Mouse (Mus musculus) heart, embryonic 16.5 days (tissue): ENCODE data around the gene Hydin. TPM values are rescaled to one million over a fixed set of nuclear protein-coding genes. Genes with fewer than 3 reads are reported as not detected.

ENCODE experiments used
- ATAC-seq: fragments of 200-750 bp; cut with Nextera tagmentation; replicated peaks from 2 replicates; pipeline ENCODE4 v1.8.0; 2017; ENCODE audit warnings: moderate number of reproducible peaks; ENCODE audit not compliant: insufficient read depth, low FRiP score; ENCODE audit errors: extremely low read depth
- H3K27ac ChIP-seq: fragments of 300-500 bp; sonication (generic); 2 replicates; pipeline ENCODE4 v1.5.1; 2014; ENCODE audit warnings: mild to moderate bottlenecking, low read length, control low read depth, moderate library complexity
- H3K27me3 ChIP-seq: fragments of 300-500 bp; sonication (generic); 2 replicates; pipeline ENCODE4 v1.6.1; 2014; ENCODE audit warnings: low read length, mixed read lengths; ENCODE audit not compliant: control insufficient read depth, insufficient read depth
- H3K36me3 ChIP-seq: fragments of 300-500 bp; sonication (generic); 2 replicates; pipeline ENCODE4 v1.6.1; 2014; ENCODE audit not compliant: control insufficient read depth, insufficient read depth
- H3K4me1 ChIP-seq: fragments of 300-500 bp; sonication (generic); 2 replicates; pipeline ENCODE4 v1.6.1; 2014; ENCODE audit warnings: low read length, mixed read lengths; ENCODE audit not compliant: control insufficient read depth, insufficient read depth
- H3K4me2 ChIP-seq: fragments of 300-500 bp; sonication (generic); 2 replicates; pipeline ENCODE4 v1.6.1; 2014; ENCODE audit warnings: low read depth, mild to moderate bottlenecking, control low read depth, low read length
- H3K4me3 ChIP-seq: fragments of 300-500 bp; sonication (generic); 2 replicates; pipeline ENCODE4 v1.5.1; 2014; ENCODE audit warnings: mild to moderate bottlenecking, control low read depth, low read length
- H3K9ac ChIP-seq: fragments of 300-500 bp; sonication (generic); 2 replicates; pipeline ENCODE4 v1.6.1; 2014; ENCODE audit warnings: low read length, control low read depth
- H3K9me3 ChIP-seq: fragments of 300-500 bp; sonication (generic); replicated peaks from 2 replicates; pipeline ENCODE4 v1.6.1; 2016; ENCODE audit warnings: low read length; ENCODE audit not compliant: control insufficient read depth
- WGBS: fragments of 180-500 bp; shearing (Covaris S2); extraction: QIAGEN DNeasy Blood & Tissue Kit; methylation state at CpG from one replicate; pipeline ENCODE4 v1.1.7; 2014; 5-methylcytosine and 5-hydroxymethylcytosine counted together
- polyA plus RNA-seq: library from polyadenylated mRNA; unstranded; fragments of >200 nt; fragmentation: Nextera tagmentation; extraction: Ambion mirVana; gene quantifications from 2 replicates; pipeline ENCODE4 v1.2.1, GENCODE M21; 2015

The Hydin gene
- polyA plus RNA-seq, 1 experiment from 2014 or later = 0.11 TPM

DNA sequence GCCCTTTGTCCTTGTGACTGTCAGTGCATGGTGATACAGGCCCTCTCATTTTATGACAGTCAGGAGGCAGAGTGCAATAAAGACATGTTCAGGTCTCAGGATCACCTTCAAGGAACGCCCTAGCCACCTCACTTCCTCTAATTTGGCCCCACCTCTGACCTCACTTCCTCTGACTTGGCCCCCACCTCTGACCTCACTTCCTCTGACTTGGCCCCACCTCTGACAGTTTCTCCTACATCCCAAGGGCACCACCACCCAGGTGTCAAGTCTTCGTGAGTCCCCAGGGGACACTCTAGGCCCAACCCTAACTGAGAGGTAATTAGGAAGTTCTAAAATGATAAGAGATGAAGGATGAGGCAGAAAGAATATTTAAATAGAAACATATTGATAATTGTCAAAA is 177.5 kb downstream of the Hydin start:
- no peak overlapping the region for H3K9ac ChIP-seq
- H3K4me3 ChIP-seq = no peak overlapping the region
- no peak for ATAC-seq
- H3K27me3 ChIP-seq = no peaks in the 10 kb centered on the region
- H3K4me1 ChIP-seq = no peaks in the 10 kb centered on the region
- whole genome bisulfite sequencing = 79% methylated on average over 2 of the region's 2 CpGs
- peaks cover 3% of the 10 kb centered on the region; the same call in 1 of the 2 replicates for H3K9me3 ChIP-seq
- no peaks in the 10 kb centered on the region for H3K36me3 ChIP-seq
- H3K4me2 ChIP-seq = no peak overlapping the region
- no peak overlapping the region for H3K27ac ChIP-seq

DNA sequence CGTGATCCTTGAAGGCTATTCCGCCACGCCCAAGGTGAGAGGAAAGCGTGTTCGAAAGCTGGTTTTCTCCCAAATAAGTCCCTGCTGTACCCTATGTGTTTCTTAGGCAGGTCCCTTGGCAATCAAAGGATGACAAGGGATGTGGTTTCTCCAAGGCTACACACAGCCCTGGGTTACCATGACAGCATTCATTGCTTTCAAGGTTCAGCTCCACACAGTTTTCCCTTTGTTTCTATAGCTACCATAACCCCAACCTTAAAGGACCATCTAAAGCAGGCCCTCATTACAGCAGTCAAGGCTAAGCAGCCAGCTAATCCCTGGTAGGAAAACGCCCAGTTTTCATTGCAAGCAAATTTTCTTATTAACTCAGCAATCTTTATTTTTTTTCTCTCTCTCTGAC is 183.7 kb downstream of the Hydin start:
- 82% methylated on average over 6 of the region's 6 CpGs for WGBS
- H3K36me3 ChIP-seq = no peaks in the 10 kb centered on the region
- H3K27me3 ChIP-seq = no peaks in the 10 kb centered on the region
- no peak overlapping the region for H3K9ac ChIP-seq
- peaks cover 3% of the 10 kb centered on the region; the same call in 1 of the 2 replicates for H3K9me3 ChIP-seq
- H3K4me1 ChIP-seq = no peaks in the 10 kb centered on the region
- no peak overlapping the region for H3K27ac ChIP-seq
- ATAC-seq = no peak
- no peak overlapping the region for H3K4me3 ChIP-seq
- no peak overlapping the region for H3K4me2 ChIP-seq

DNA sequence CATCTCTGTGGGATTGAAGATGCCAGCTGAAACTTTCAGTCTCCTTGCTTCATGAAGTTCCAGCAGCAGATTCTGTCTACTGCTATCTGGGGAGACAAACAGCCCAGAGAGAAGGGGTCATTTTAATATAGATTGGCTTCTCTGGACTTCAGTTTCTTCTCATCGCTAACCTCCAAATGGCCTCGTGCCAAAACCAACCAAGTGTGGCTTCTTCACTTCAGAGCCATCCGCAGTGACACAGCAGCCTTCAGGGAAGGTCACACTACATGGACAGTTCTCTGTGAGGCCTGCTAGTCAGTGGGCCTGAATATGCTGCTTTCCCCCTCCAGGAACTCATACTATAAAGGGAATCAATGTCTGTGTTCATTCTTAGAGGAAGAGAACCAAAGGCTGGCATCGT is 187.7 kb downstream of the Hydin start:
- Histone ChIP-seq H3K27ac (no peak overlapping the region), H3K4me3 (no peak overlapping the region), H3K4me1 (no peaks in the 10 kb centered on the region), H3K27me3 (no peaks in the 10 kb centered on the region), H3K4me2 (no peak overlapping the region), H3K9ac (no peak overlapping the region), H3K36me3 (no peaks in the 10 kb centered on the region), H3K9me3 (no peaks in the 10 kb centered on the region)
- 75% methylated on average over 4 of the region's 4 CpGs for WGBS
- ATAC-seq = no peak

DNA sequence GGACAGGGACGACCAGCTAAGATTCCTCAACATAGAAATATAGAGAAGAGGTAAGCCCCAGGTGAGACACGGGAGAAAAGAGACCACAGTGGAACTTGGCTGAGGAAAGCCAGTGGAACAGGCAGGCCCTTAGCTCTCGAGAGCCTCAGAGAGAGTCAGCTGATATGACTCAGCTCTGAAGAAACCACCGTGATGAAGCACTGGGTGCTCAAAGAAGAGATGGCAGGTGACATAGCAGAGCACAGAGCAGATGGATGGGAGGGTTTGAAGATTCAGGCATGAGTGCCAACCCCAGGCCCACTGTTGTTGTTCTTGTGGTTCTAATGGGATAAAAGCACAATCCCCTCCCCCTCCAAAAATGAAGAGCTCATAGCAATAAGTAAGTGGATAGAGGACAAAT is 190.6 kb downstream of the Hydin start:
- Histone ChIP-seq H3K27ac (no peak overlapping the region), H3K4me1 (no peaks in the 10 kb centered on the region), H3K9me3 (no peaks in the 10 kb centered on the region), H3K27me3 (no peaks in the 10 kb centered on the region), H3K4me3 (no peak overlapping the region), H3K9ac (no peak overlapping the region), H3K4me2 (no peak overlapping the region), H3K36me3 (no peaks in the 10 kb centered on the region)
- 65% methylated on average over 4 of the region's 4 CpGs for WGBS
- ATAC-seq = no peak

DNA sequence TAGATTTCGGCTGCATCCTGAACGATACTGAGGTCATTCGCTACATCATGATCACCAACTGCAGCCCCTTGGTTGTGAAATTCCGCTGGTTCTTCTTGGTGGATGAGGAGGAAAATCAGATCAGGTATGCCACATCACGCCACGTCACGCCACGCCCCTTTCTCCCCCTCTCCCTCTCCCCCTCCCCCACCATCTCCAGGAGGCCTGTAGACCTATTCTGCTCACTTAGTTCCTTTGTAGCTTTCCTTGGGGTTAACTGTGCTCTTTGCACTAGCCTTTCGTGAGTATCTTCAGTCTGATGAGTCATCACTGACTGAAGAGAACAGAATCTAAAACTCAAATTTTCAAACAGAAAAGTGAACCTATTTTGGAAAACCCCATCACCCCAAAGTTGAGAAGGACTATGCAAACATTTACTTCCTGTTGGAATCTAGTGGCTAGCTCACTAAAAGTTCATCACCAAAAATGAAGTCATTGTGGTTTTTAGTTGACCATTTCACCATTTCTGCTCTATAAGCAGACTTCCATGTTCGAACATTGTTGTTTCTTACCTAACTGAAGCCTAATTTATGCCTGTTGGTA is 195.9 kb downstream of the Hydin start:
- Histone ChIP-seq H3K9me3 (no peaks in the 10 kb centered on the region), H3K4me1 (no peaks in the 10 kb centered on the region), H3K9ac (no peak overlapping the region), H3K27ac (no peak overlapping the region), H3K36me3 (no peaks in the 10 kb centered on the region), H3K4me2 (no peak overlapping the region), H3K27me3 (no peaks in the 10 kb centered on the region), H3K4me3 (no peak overlapping the region)
- 83% methylated on average over 10 of the region's 10 CpGs for WGBS
- ATAC-seq = no peak

DNA sequence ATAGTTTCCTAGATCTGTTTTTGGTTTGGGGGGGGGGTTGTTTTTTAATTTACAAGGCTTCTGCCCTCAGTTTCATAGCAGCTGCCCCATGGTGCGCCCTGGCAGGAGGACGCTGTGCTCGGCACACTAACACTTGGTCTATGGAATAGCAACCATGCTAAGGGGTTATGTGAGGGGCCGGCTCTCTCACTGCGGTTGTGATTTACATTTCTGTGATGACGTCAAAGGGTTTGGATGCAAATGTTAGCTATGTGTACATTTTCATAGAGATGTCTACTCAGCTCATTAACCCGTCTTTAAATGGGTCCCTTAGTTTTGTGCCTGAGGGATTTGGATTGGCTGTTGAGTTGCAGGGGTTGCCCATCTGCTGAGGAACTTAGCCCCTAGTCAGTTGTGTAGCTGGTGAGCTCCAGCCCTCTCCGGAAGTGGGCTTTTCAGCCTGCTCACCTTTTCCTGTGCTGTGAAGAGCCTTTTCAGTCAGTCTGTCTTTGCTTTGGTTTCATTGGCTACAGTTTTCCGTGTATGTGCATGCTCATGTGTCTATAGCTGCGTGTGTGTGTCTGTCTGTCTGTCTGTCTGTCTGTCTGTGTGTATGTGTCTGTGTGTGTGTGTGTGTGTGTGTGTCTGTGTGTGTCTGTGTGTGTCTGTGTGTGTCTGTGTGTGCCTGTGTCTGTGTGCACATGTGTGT is 197.1 kb downstream of the Hydin start:
- no peak overlapping the region for H3K9ac ChIP-seq
- H3K4me2 ChIP-seq = no peak overlapping the region
- no peak for ATAC-seq
- H3K9me3 ChIP-seq = no peaks in the 10 kb centered on the region
- H3K36me3 ChIP-seq = no peaks in the 10 kb centered on the region
- no peak overlapping the region for H3K4me3 ChIP-seq
- H3K27ac ChIP-seq = no peak overlapping the region
- H3K27me3 ChIP-seq = no peaks in the 10 kb centered on the region
- WGBS = 81% methylated on average over 10 of the region's 10 CpGs
- no peaks in the 10 kb centered on the region for H3K4me1 ChIP-seq

DNA sequence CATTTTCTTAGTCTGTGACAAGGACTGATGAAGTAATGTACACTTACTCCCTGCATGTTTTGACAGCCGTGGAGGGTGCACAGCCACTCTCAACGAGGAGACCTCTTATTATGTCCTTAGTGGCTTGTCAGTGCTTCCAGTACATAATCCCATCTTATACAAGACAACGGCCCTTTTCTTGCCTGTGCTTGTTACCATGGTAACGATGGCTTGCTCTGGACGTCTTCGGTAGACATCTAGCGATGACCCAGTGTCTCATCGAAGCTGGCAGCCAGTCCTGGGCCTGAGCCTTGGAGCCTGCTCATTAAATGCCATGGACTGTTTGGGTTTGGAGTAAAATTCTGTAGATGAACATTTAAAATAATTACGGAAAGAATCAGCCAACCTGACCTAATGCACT is 198.8 kb downstream of the Hydin start:
- Histone ChIP-seq H3K4me3 (no peak overlapping the region), H3K9ac (no peak overlapping the region), H3K27me3 (no peaks in the 10 kb centered on the region), H3K36me3 (no peaks in the 10 kb centered on the region), H3K4me2 (no peak overlapping the region), H3K4me1 (no peaks in the 10 kb centered on the region), H3K9me3 (no peaks in the 10 kb centered on the region), H3K27ac (no peak overlapping the region)
- 76% methylated on average over 9 of the region's 9 CpGs for WGBS
- ATAC-seq = no peak

DNA sequence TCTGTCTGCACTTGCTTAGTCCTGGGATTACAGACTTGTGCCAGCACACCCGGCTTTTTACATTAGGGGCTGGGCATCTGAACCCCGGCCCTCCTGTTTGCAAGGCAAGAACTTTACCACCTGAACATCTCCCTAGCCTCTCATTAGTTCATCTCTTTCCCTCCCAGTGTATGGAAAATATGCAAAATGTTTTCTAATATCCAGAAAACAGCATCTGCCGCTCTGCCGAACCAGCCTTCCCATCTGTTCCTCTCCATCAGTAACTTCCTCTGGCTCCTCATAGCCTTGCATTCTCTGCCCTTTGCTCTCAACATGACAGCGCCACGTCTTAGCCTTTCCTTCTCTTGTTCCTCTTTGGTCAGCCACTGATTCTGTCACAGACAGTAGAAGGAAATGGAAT is 210.5 kb downstream of the Hydin start:
- no peak overlapping the region for H3K4me3 ChIP-seq
- 74% methylated on average over 6 of the region's 6 CpGs for WGBS
- no peak for ATAC-seq
- H3K27ac ChIP-seq = no peak overlapping the region
- H3K9me3 ChIP-seq = no peaks in the 10 kb centered on the region
- no peak overlapping the region for H3K4me2 ChIP-seq
- H3K4me1 ChIP-seq = no peaks in the 10 kb centered on the region
- no peak overlapping the region for H3K9ac ChIP-seq
- no peaks in the 10 kb centered on the region for H3K36me3 ChIP-seq
- no peaks in the 10 kb centered on the region for H3K27me3 ChIP-seq

DNA sequence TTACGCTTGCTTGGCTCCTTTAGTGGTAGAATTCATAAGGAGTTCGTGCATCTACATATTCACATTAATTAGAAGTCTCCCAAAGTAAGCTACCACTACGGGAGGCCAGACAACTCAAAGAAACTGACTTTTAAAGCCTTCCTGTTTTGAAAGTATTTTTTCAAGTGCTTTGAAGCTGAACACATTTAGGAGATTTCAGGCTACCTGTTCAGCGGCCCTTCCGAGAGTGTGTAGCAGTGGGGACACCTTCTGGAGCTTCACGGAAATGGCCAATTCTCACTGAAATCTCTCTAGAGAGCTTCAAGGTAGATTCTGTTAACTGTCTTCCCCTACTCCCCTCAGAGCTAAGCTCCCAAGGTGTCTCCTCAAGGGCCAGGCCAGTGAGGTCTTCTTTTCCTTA is 211.8 kb downstream of the Hydin start:
- H3K4me2 ChIP-seq = no peak overlapping the region
- no peak for ATAC-seq
- H3K9me3 ChIP-seq = no peaks in the 10 kb centered on the region
- H3K4me3 ChIP-seq = no peak overlapping the region
- H3K27me3 ChIP-seq = no peaks in the 10 kb centered on the region
- no peak overlapping the region for H3K27ac ChIP-seq
- H3K36me3 ChIP-seq = no peaks in the 10 kb centered on the region
- H3K4me1 ChIP-seq = no peaks in the 10 kb centered on the region
- 41% methylated on average over 6 of the region's 6 CpGs for WGBS
- H3K9ac ChIP-seq = no peak overlapping the region
